Mouse (Mus musculus) lung, embryonic 14.5 days (tissue): ENCODE data around the gene Plaur. TPM values are rescaled to one million over a fixed set of nuclear protein-coding genes. Genes with fewer than 3 reads are reported as not detected.
A peak's percentile ranks its signal among the peaks of the same experiment; 100 is the strongest.

Experiments used
- ATAC-seq: fragments of 200-750 bp; cut with Nextera tagmentation; 2 replicates; pipeline ENCODE4 v1.8.0; 2017; ENCODE audit warnings: mild to moderate bottlenecking, moderate TSS enrichment, moderate library complexity; ENCODE audit not compliant: insufficient read depth
- DNase-seq: peaks from one replicate; pipeline ENCODE4 v3.0.0-alpha.2; 2015
- H3K27ac ChIP-seq: fragments of 300-500 bp; sonication (generic); 2 replicates; pipeline ENCODE4 v1.5.1; 2014; ENCODE audit warnings: low read depth, mild to moderate bottlenecking, moderate library complexity
- H3K27me3 ChIP-seq: fragments of 300-500 bp; sonication (generic); 2 replicates; pipeline ENCODE4 v1.6.1; 2014; ENCODE audit warnings: low read length, control low read depth; ENCODE audit not compliant: insufficient read depth
- H3K36me3 ChIP-seq: fragments of 300-500 bp; sonication (generic); 2 replicates; pipeline ENCODE4 v1.6.1; 2014; ENCODE audit warnings: control low read depth; ENCODE audit not compliant: insufficient read depth
- H3K4me1 ChIP-seq: fragments of 300-500 bp; sonication (generic); 2 replicates; pipeline ENCODE4 v1.6.1; 2014; ENCODE audit warnings: antibody characterized with exemption, control low read depth; ENCODE audit not compliant: insufficient read depth
- H3K4me2 ChIP-seq: fragments of 300-500 bp; sonication (generic); 2 replicates; pipeline ENCODE4 v1.6.1; 2014; ENCODE audit warnings: mild to moderate bottlenecking
- H3K4me3 ChIP-seq: fragments of 300-500 bp; sonication (generic); 2 replicates; pipeline ENCODE4 v1.5.1; 2014; ENCODE audit warnings: low read depth, low read length
- H3K9ac ChIP-seq: fragments of 300-500 bp; sonication (generic); 2 replicates; pipeline ENCODE4 v1.6.1; 2014
- H3K9me3 ChIP-seq: fragments of 300-500 bp; sonication (generic); 2 replicates; pipeline ENCODE4 v1.6.1; 2016; ENCODE audit warnings: low read depth, low read length, control low read depth
- CTCF ChIP-seq: IDR thresholded peaks from 2 replicates; pipeline ENCODE4 v1.5.1; 2016; ENCODE audit warnings: antibody characterized with exemption, low read depth
- WGBS: fragments of 180-500 bp; shearing (Covaris S2); extraction: QIAGEN DNeasy Blood & Tissue Kit; methylation state at CpG from one replicate; pipeline ENCODE4 v1.1.7; 2014; 5-methylcytosine and 5-hydroxymethylcytosine counted together
- polyA plus RNA-seq: library from polyadenylated mRNA; unstranded; fragments of >200 nt; fragmentation: Nextera tagmentation; extraction: Ambion mirVana; gene quantifications from 2 replicates; pipeline ENCODE4 v1.2.1, GENCODE M21; 2014

The Plaur gene
- polyA plus RNA-seq, 1 experiment from 2014 or later: 18.1 TPM

- TF ChIP-seq CTCF: no peak
- H3K27ac ChIP-seq: no peak overlapping the region
- ATAC-seq: no peak
- H3K36me3 ChIP-seq: no peaks in the 10 kb centered on the region
- H3K9me3 ChIP-seq: peaks cover 4% of the 10 kb centered on the region; the same call in 1 of the 2 replicates
- DNase-seq: no peak
- H3K4me2 ChIP-seq: peak overlapping the region; percentile 16; the same call in 1 of the 2 replicates
- no peak overlapping the region for H3K9ac ChIP-seq
- H3K27me3 ChIP-seq: peaks cover 29% of the 10 kb centered on the region
- H3K4me1 ChIP-seq: peaks cover 8% of the 10 kb centered on the region; the same call in 1 of the 2 replicates
- WGBS: 12% methylated on average over 10 of the region's 10 CpGs
- no peak overlapping the region for H3K4me3 ChIP-seq
These were observed 41.7 kb downstream of the Plaur start for GRCm38 (mm10) chr7:24504004-24504403.

GRCm38 (mm10) chr7:24504868-24505267 lies 42.6 kb downstream of the Plaur start:
- DNase-seq: no peak
- no peak for TF ChIP-seq CTCF
- no peak overlapping the region for H3K27ac ChIP-seq
- no peaks in the 10 kb centered on the region for H3K36me3 ChIP-seq
- no peak overlapping the region for H3K4me3 ChIP-seq
- H3K9me3 ChIP-seq: peaks cover 4% of the 10 kb centered on the region; the same call in 1 of the 2 replicates
- H3K27me3 ChIP-seq: peaks cover 20% of the 10 kb centered on the region
- WGBS: 24% methylated on average over 4 of the region's 4 CpGs
- H3K4me2 ChIP-seq: no peak overlapping the region
- peaks cover 8% of the 10 kb centered on the region; the same call in 1 of the 2 replicates for H3K4me1 ChIP-seq
- H3K9ac ChIP-seq: no peak overlapping the region
- ATAC-seq: no peak

GRCm38 (mm10) chr7:24505447-24506064 lies 43.3 kb downstream of the Plaur start:
- no peak for TF ChIP-seq CTCF
- Histone ChIP-seq H3K4me1 (peaks cover 8% of the 10 kb centered on the region; the same call in 1 of the 2 replicates), H3K9ac (peak overlapping the region; percentile 20), H3K36me3 (no peaks in the 10 kb centered on the region), H3K9me3 (peaks cover 4% of the 10 kb centered on the region; the same call in 1 of the 2 replicates), H3K27ac (peak overlapping the region; percentile 20; the same call in 1 of the 2 replicates), H3K27me3 (peaks cover 14% of the 10 kb centered on the region), H3K4me2 (peak overlapping the region; percentile 89), H3K4me3 (peak overlapping the region; percentile 78; the same call in 1 of the 2 replicates)
- WGBS: 26% methylated on average over 15 of the region's 15 CpGs
- ATAC-seq: no peak
- DNase-seq: no peak

GRCm38 (mm10) chr7:24506065-24506459 lies 43.8 kb downstream of the Plaur start:
- peaks cover 8% of the 10 kb centered on the region; the same call in 1 of the 2 replicates for H3K27me3 ChIP-seq

GRCm38 (mm10) chr7:24506476-24506837 lies 44.2 kb downstream of the Plaur start:
- Histone ChIP-seq H3K9ac (peak overlapping the region; percentile 97), H3K36me3 (peaks cover 9% of the 10 kb centered on the region; the same call in 1 of the 2 replicates), H3K4me1 (peaks cover 8% of the 10 kb centered on the region; the same call in 1 of the 2 replicates), H3K4me2 (peak overlapping the region; percentile 89), H3K27ac (peak overlapping the region; percentile 99), H3K4me3 (peak overlapping the region; percentile 78), H3K27me3 (peaks cover 5% of the 10 kb centered on the region; the same call in 1 of the 2 replicates), H3K9me3 (no peaks in the 10 kb centered on the region)
- no peak for TF ChIP-seq CTCF
- ATAC-seq: no peak; the same call in 1 of the 2 replicates
- DNase-seq: peak; percentile 70
- WGBS: under 1% methylated on average over 12 of the region's 12 CpGs

More at GRCm38 (mm10) chr7:24506065-24506459, 43.8 kb downstream of the Plaur start:
- H3K9me3 ChIP-seq: no peaks in the 10 kb centered on the region
- no peak for TF ChIP-seq CTCF
- peak overlapping the region; percentile 89 for H3K4me2 ChIP-seq
- H3K36me3 ChIP-seq: peaks cover 5% of the 10 kb centered on the region; the same call in 1 of the 2 replicates
- peaks cover 8% of the 10 kb centered on the region; the same call in 1 of the 2 replicates for H3K4me1 ChIP-seq
- peak overlapping the region; percentile 20; the same call in 1 of the 2 replicates for H3K27ac ChIP-seq
- DNase-seq: no peak
- no peak overlapping the region for H3K9ac ChIP-seq
- WGBS: 19% methylated on average over 3 of the region's 3 CpGs
- peak overlapping the region; percentile 78 for H3K4me3 ChIP-seq
- no peak for ATAC-seq

GRCm38 (mm10) chr7:24506838-24507725 lies 44.8 kb downstream of the Plaur start, which contains the start of gene Zfp428:
Gene Zfp428, plus strand, starts transcription at chr7:24507006.
- H3K36me3 ChIP-seq: peaks cover 15% of the 10 kb centered on the region; the same call in 1 of the 2 replicates
- peak within 1 kb of the TSS; percentile 99 for H3K27ac ChIP-seq
- H3K4me2 ChIP-seq: peak within 1 kb of the TSS; percentile 89
- H3K9ac ChIP-seq: peak within 1 kb of the TSS; percentile 97
- under 1% methylated on average over 84 of the region's 84 CpGs for WGBS
- TF ChIP-seq CTCF: no peak
- peak within 1 kb of the TSS; percentile 78 for H3K4me3 ChIP-seq
- DNase-seq (peak; percentile 91), ATAC-seq (peak; percentile 92)
- H3K27me3 ChIP-seq: peaks cover 5% of the 10 kb centered on the region; the same call in 1 of the 2 replicates
- no peaks in the 10 kb centered on the region for H3K9me3 ChIP-seq
- H3K4me1 ChIP-seq: peaks cover 8% of the 10 kb centered on the region; the same call in 1 of the 2 replicates
